Mouse (Mus musculus) spleen, adult 2 months (tissue): ENCODE measurements around the gene Ifit1bl2.

Experiments used
- CTCF ChIP-seq: fragments of 200-500 bp; IDR thresholded peaks from 2 replicates; pipeline ENCODE4 v1.5.1; 2011; ENCODE audit warnings: mild to moderate bottlenecking, inconsistent platforms; ENCODE audit not compliant: insufficient read depth, insufficient read length, insufficient replicate concordance; ENCODE audit errors: extremely low read depth
- POLR2A ChIP-seq: fragments of 200-500 bp; IDR thresholded peaks from 2 replicates; pipeline ENCODE4 v1.6.1; 2011; ENCODE audit warnings: low read depth, low read length, inconsistent platforms

DNA sequence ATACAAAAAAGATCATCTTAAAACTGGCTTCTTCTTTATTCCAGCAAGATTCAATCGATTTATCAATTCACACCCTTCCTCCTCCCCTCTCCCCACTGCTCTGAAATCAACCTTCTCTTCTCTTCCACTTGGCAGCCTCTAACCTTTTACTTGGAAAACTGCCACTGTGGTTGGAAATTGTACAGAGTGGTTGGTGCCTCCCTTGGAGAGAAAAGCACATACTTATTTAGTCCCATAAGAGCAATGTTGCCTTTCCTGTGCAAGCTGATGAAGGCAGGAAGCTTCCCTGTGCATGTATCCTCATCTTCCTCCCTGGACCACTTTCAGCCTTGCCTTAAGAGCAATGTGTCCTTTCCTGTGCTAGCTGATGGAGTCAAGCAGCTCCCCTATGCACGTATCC, 42.2 kb downstream of the Ifit1bl2 start:
- TF ChIP-seq POLR2A (no peak), CTCF (no peak)
